Mouse (Mus musculus) gastrocnemius, postnatal 25 days (tissue): ENCODE measurements around the gene Pkp4. TPM values are rescaled to one million over a fixed set of nuclear protein-coding genes. Genes with fewer than 3 reads are reported as not detected.

Experiments used
- DNase-seq: peaks from one replicate; pipeline ENCODE4 v3.0.0; 2022
- long read RNA-seq, 2 experiments: library from polyadenylated mRNA; stranded (forward); transcript quantifications; one replicate each; pipeline ENCODE4 v2.0.0; 2021
- total RNA-seq, 2 experiments: library from RNA; stranded (reverse); gene quantifications; 1 replicate in 1 of 2; 2 replicates in 1 of 2; pipeline ENCODE4 v1.2.3; 2021

Pkp4 gene
- total RNA-seq = 10 to 100 TPM; 27.3 to 27.9 TPM
- long read RNA-seq, experiment 1, partial matches to known transcripts = 1 of 8 reads
- long read RNA-seq, experiment 1, other reads (novel, unspliced or antisense) = 7 of 8 reads
- long read RNA-seq, experiment 2, full-length matches to known transcripts = 1 of 9 reads
- long read RNA-seq, experiment 2, partial matches to known transcripts = 3 of 9 reads
- long read RNA-seq, experiment 2, other reads (novel, unspliced or antisense) = 5 of 9 reads

GRCm38 (mm10) chr2:59160605-59160963, at the start of gene Pkp4, which contains the start of gene Ccdc148:
Pkp4 (plus strand) TSS chr2:59160850.
Ccdc148 (minus strand) TSS chr2:59160683.
- peak; percentile 94 for DNase-seq

- DNase-seq = no peak
Measured at GRCm38 (mm10) chr2:59129023-59129422, 31.6 kb upstream of the Pkp4 start.

GRCm38 (mm10) chr2:59129821-59130220, 30.8 kb upstream of the Pkp4 start:
- no peak for DNase-seq

GRCm38 (mm10) chr2:59131044-59131443, 29.6 kb upstream of the Pkp4 start:
- DNase-seq = no peak

- no peak for DNase-seq
Measured at GRCm38 (mm10) chr2:59155428-59155827, 5.2 kb upstream of the Pkp4 start.

DNA sequence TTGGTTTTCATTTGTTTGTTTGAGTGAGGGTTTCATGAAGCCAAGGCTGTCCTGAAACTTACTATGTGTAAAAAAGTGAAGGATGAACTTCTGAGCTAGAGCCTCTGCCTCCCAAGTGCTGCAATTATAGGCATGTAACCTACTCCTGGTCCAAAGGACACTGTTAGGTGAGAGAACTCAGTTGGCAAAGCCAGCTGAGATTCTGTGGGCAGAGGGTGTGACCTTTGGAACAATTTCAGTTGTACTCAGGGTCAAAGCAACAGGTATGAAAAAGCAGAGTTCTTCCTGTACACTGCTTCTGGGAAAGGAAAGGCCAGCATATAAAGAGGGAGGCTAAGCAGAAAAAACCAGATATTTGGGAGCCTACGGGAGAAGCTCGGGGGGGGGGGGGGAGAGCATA, 2.5 kb upstream of the Pkp4 start:
- DNase-seq = no peak

DNA sequence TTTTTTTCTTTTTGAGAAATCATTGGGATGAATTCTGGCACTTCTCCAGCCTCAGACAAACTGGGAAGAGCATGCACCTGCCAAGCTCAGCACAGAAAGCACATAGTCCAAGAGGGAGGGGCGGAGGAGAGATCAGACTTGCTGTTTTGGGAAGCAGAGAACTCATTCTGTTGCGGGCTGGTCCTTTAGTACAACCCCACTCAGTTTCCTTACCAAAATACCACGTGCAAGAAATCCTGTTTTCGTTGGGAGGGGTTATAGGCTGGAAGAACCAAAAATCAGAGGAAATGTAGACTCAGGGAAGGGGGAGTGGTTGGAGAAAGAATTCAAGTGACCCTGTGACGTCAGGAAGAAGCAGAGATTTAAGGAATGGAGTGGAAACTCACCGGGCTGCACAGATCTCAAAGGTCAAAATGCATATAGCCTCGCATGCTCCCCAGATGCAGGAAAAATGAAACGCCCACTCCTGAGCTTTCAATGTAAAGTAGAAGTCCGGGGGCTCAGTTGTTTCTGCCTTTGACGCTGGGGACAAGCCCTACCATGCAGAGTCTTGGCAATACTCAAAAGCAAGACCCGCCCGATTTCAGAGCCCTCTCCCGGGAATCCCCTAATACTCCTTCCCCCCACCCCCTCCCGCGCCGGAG, 567 bp upstream of the Pkp4 start:
- DNase-seq = no peak

DNA sequence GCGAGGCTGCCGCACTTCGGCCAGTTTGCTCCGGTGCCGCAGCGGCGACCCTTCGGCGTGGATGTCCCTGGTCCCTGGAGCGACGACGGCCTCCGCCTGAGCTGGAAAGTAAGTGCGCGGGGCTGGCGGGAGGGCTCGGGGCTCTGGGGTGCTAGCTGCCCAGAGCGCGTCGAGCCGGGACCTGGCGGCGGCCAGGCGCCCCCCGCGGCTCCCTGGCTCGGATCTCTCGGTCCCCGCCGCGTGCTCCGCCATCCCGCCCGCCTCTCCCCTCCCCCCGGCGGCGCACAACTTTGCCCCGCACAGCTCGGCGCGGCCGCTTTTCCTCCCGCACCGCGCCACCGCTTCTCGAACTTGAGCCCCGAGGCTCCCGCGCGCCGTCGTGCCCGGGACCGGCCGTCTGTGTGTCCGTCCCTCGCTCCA, 381 bp downstream of the Pkp4 start:
- no peak for DNase-seq

GRCm38 (mm10) chr2:59161441-59162284, 1.0 kb downstream of the Pkp4 start:
- DNase-seq = peak; percentile 40

GRCm38 (mm10) chr2:59162285-59162600, 1.6 kb downstream of the Pkp4 start:
- DNase-seq = no peak

DNA sequence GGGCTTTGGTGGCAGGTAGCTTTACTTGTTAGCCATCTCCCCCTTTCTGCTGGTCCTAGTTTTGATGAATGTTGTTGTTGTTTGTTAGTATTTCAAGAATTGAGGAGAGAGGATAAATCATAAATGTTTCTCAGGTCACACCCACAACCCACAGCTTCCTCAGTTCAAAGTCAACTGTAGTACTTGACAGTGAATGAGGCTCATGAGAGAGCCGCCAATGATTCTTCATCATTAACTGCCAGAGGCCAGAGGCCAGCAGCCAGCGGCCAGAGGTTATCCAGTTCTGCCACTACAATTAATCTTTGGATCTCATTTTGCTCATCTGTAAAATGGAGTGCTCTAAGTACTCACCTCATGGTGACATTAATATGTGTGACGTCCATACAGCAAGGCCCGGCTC, 6.3 kb downstream of the Pkp4 start:
- no peak for DNase-seq

GRCm38 (mm10) chr2:59167830-59168229, 7.2 kb downstream of the Pkp4 start:
- no peak for DNase-seq

DNA sequence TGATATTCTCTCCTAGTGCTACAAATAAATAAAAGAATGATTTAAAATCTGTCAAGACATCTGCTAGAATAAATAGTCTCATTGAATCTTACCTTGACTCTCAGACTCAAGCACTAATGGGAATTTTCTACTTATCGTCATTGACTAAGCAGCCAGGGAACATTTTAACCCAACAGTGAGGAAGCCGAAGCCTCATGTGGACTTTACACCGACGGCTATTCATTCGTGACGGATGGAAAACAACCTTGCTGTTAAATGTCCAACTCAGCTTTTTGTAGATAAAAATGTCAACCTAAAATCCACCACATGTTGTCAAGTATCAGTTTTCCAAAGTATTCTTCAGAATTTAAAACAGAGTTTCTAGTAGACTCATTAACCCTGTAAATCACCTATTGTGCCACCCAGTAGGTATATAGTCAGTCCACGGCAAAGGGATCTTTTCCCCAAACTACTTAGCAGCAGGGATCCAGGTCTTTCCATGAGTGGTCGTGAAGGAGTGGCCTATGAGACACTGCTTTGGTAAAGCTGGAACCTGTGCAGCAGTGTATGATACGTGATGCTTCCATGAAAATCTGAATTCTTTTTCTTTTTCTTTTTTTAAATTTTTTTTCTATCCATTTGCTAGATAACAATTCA, 9.0 kb downstream of the Pkp4 start:
- no peak for DNase-seq

DNA sequence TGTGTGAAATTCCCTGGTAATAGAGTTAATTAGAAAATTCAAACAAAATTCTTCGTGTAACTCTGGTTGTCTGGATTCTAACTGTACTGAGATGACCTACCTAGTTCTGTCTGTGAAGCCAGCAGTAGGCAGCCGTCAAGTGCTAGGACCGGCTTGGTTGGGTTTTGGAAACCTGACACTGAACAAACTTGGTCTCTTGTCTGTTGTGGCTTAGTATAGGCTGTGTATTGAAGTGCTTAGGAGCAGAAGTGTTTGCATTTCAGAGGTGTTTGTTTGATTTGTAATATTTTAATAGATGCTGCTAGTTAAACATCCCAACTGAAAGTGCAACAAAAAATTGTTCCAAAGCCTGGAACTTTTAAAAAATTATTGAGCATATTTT, 9.5 kb downstream of the Pkp4 start:
- no peak for DNase-seq

GRCm38 (mm10) chr2:59170593-59170992, 9.9 kb downstream of the Pkp4 start:
- no peak for DNase-seq

GRCm38 (mm10) chr2:59171533-59171932, 10.9 kb downstream of the Pkp4 start:
- DNase-seq = no peak

- DNase-seq = no peak
Measured at GRCm38 (mm10) chr2:59175926-59176325, 15.3 kb downstream of the Pkp4 start.

GRCm38 (mm10) chr2:59178191-59178590, 17.5 kb downstream of the Pkp4 start:
- no peak for DNase-seq

DNA sequence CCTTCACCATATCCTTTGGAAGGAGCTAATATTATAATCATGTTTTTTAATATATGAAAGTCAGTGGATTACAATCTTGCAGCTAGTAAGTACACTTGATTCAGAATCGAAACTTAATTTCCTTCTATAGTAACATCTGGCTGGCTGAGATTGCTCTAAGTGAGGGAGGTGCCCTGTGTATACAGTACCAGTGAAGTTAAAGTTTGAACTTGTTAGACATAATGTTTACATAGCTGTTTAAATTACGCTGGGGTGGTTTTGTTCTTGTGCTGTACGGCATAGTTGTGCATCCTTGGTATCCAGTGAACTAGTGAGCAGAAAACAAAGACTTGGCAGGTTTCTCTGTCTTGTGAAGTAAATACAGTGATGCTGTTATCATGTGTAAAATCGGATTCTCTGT, 18.3 kb downstream of the Pkp4 start:
- DNase-seq = no peak

GRCm38 (mm10) chr2:59179487-59179886, 18.8 kb downstream of the Pkp4 start:
- DNase-seq = no peak

GRCm38 (mm10) chr2:59181321-59182113, 20.9 kb downstream of the Pkp4 start:
- DNase-seq = no peak

GRCm38 (mm10) chr2:59183541-59183940, 22.9 kb downstream of the Pkp4 start:
- no peak for DNase-seq
